ENCODE assay signal across 8 mouse cellular contexts in genomic region chr3:130803591-130804326, GRCm38 (mm10).
DNase-seq lines count a peak whose midpoint lies in the region; ATAC-seq lines count a peak whose summit lies in the region.

No protein-coding gene starts in this region.

- H3K9me3 ChIP-seq in intestine, embryonic 15.5 days: no peaks in the 10 kb centered on the region
- no peaks in the 10 kb centered on the region for H3K9me3 ChIP-seq in neural tube, embryonic 13.5 days
- no peaks in the 10 kb centered on the region for H3K9me3 ChIP-seq in hindbrain, embryonic 16.5 days (ENCODE audit: control insufficient read depth, low read length)

- no peak overlapping the region; the same call in 1 of the 2 replicates for H3K4me2 ChIP-seq in intestine, embryonic 15.5 days (replicated peaks)
- 0 out of 2 replicates have a peak overlapping the region, but pooled peaks have one; percentile 9 for H3K4me2 ChIP-seq in neural tube, embryonic 13.5 days
- H3K4me2 ChIP-seq in hindbrain, embryonic 16.5 days (ENCODE audit: low read length): no peak overlapping the region

- H3K27ac ChIP-seq in intestine, embryonic 15.5 days: no peak overlapping the region
- H3K27ac ChIP-seq in neural tube, embryonic 13.5 days (replicated peaks): peak overlapping the region; percentile 55
- no peak overlapping the region for H3K27ac ChIP-seq in hindbrain, embryonic 16.5 days (ENCODE audit: low read depth, low read length)

- H3K4me1 ChIP-seq in intestine, embryonic 15.5 days (replicated peaks): no peaks in the 10 kb centered on the region
- peaks cover 5% of the 10 kb centered on the region; the same call in 1 of the 2 replicates for H3K4me1 ChIP-seq in neural tube, embryonic 13.5 days (replicated peaks)
- H3K4me1 ChIP-seq in hindbrain, embryonic 16.5 days (ENCODE audit: control insufficient read depth, insufficient read depth, low read depth, low read length): no peaks in the 10 kb centered on the region

- peak; percentile 79 for ATAC-seq in intestine, embryonic 15.5 days
- no peak for ATAC-seq in neural tube, embryonic 13.5 days (ENCODE audit: low read depth)
- no peak for ATAC-seq in hindbrain, embryonic 16.5 days

- no peak overlapping the region for H3K4me3 ChIP-seq in intestine, embryonic 15.5 days (replicated peaks)
- H3K4me3 ChIP-seq in neural tube, embryonic 13.5 days: no peak overlapping the region
- H3K4me3 ChIP-seq in hindbrain, embryonic 16.5 days (ENCODE audit: low read length): no peak overlapping the region

- H3K27me3 ChIP-seq in intestine, embryonic 15.5 days (replicated peaks): no peaks in the 10 kb centered on the region
- no peaks in the 10 kb centered on the region for H3K27me3 ChIP-seq in neural tube, embryonic 13.5 days
- H3K27me3 ChIP-seq in hindbrain, embryonic 16.5 days (replicated peaks; ENCODE audit: control insufficient read depth, insufficient read depth, low read length): no peaks in the 10 kb centered on the region

- H3K9ac ChIP-seq in intestine, embryonic 15.5 days: no peak overlapping the region
- H3K9ac ChIP-seq in neural tube, embryonic 13.5 days: no peak overlapping the region
- no peak overlapping the region for H3K9ac ChIP-seq in hindbrain, embryonic 16.5 days (ENCODE audit: low read depth, low read length)

- peak; percentile 17 for DNase-seq in kidney, postnatal 14 days
- DNase-seq in kidney, adult 9 months: no peak
- peak; percentile 12 for DNase-seq in adrenal gland, postnatal 25 days
- DNase-seq in urinary bladder, adult 18-20 months (ENCODE audit: low spot score in 2 of 2): no peak
- no peak for DNase-seq in right cerebral cortex, postnatal 36 days (ENCODE audit: low spot score in 2 of 2)

- H3K36me3 ChIP-seq in intestine, embryonic 15.5 days: no peaks in the 10 kb centered on the region
- no peaks in the 10 kb centered on the region for H3K36me3 ChIP-seq in neural tube, embryonic 13.5 days
- no peaks in the 10 kb centered on the region for H3K36me3 ChIP-seq in hindbrain, embryonic 16.5 days (ENCODE audit: control insufficient read depth, insufficient read depth, low read length)

- WGBS in intestine, embryonic 15.5 days: 29% methylated on average over 12 of the region's 12 CpGs
- 56% methylated on average over 12 of the region's 12 CpGs for WGBS in neural tube, embryonic 13.5 days
- WGBS in hindbrain, embryonic 16.5 days: 63% methylated on average over 12 of the region's 12 CpGs

Comparison
In these comparisons a context has a peak if more than half of its experiments do, and no peak if none do; other contexts are left out.
1. DNase-seq: peak in kidney, postnatal 14 days (single experiment) and adrenal gland, postnatal 25 days (single experiment); none in kidney, adult 9 months (single experiment), urinary bladder, adult 18-20 months (0 of 2) and right cerebral cortex, postnatal 36 days (0 of 2).